Mouse (Mus musculus) kidney, adult 2 months (tissue): Measurements from ENCODE around the gene Medag.

ENCODE experiments used
- CTCF ChIP-seq: fragments of 200-500 bp; conservative IDR thresholded peaks from 2 replicates; pipeline ENCODE4 v1.5.1; 2011; ENCODE audit warnings: low read depth, mild to moderate bottlenecking, control low read depth, low read length, moderate library complexity, mixed read lengths; ENCODE audit not compliant: insufficient read depth, insufficient read length
- POLR2A ChIP-seq: fragments of 200-500 bp; IDR thresholded peaks from one replicate; pipeline ENCODE4 v1.6.1; 2011; ENCODE audit warnings: low read depth, low read length, control low read depth

DNA sequence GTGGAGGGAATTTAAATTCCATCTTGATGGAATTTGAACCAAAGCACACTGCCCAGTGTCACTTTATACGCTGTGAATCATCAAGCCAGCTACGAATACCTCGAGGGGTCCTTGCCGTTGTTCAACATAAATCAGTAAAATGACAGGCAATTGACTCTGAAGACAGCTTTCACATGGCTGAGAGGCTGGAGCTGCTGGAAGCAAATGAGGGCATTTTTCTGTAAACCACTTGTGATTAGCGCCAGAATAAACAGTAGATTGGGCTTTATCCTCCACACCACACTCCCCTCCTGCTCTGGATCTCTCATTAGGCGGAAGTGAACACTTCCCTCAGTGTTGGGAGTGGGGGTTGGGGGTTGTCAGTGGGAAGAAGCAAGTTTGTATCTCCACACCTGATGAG, 34.3 kb upstream of the Medag start:
- TF ChIP-seq CTCF (no peak), POLR2A (no peak)
